Mouse (Mus musculus) neutrophil, adult 65 days (primary cell): ENCODE data around the gene Olfr1250. TPM values are rescaled to one million over a fixed set of nuclear protein-coding genes. Genes with fewer than 3 reads are reported as not detected.

ENCODE experiments used
- total RNA-seq: library from RNA; stranded (reverse); gene quantifications from 2 replicates; pipeline ENCODE4 v1.2.4, GENCODE M21; 2023

The Olfr1250 gene
- total RNA-seq: not detected in 2 replicates

GRCm38 (mm10) chr2:89661367-89661766 is at the start of gene Olfr1250:
Gene Olfr1250 (minus strand): TSS chr2:89661467.

GRCm38 (mm10) chr2:89671836-89672235 is 10.6 kb upstream of the Olfr1250 start, which contains the start of gene Olfr1251:
Gene Olfr1251 (minus strand): TSS chr2:89671936.

GRCm38 (mm10) chr2:89634883-89635282 is 26.4 kb downstream of the Olfr1250 start, which contains the start of gene Olfr1249:
Gene Olfr1249 (minus strand): TSS chr2:89634983.

GRCm38 (mm10) chr2:89618145-89618544 is 43.1 kb downstream of the Olfr1250 start, which contains the start of gene Olfr1248:
Gene Olfr1248 (minus strand): TSS chr2:89618245.

GRCm38 (mm10) chr2:89614030-89614429 is 47.2 kb downstream of the Olfr1250 start, which contains the start of gene Olfr1247:
Gene Olfr1247 (minus strand): TSS chr2:89614130.

Other genes with a start within 250 kb of the Olfr1250 start
- gene Olfr1239, start 241.1 kb downstream of the Olfr1250 start, total RNA-seq: not detected in 2 replicates
- gene Olfr1240, start 218.5 kb downstream of the Olfr1250 start, total RNA-seq: not detected in 2 replicates
- not detected in 2 replicates for gene Olfr1241, start 174.3 kb downstream of the Olfr1250 start, total RNA-seq
- gene Olfr1242, start 163.1 kb downstream of the Olfr1250 start, total RNA-seq: not detected in 2 replicates
- not detected in 2 replicates for gene Olfr1243, start 130.0 kb downstream of the Olfr1250 start, total RNA-seq
- gene Olfr1245, start 83.0 kb downstream of the Olfr1250 start, total RNA-seq: not detected in 2 replicates
- gene Olfr1246, start 68.3 kb downstream of the Olfr1250 start, total RNA-seq: not detected in 2 replicates
- 0.20 and 0.51 TPM in 2 replicates for gene Olfr1247, start 47.3 kb downstream of the Olfr1250 start, total RNA-seq
- gene Olfr1248, start 43.2 kb downstream of the Olfr1250 start, total RNA-seq: not detected in 2 replicates
- gene Olfr1249, start 26.5 kb downstream of the Olfr1250 start, total RNA-seq: not detected in 2 replicates
- not detected in 2 replicates for gene Olfr1251, start 10.5 kb upstream of the Olfr1250 start, total RNA-seq
- gene Olfr1252, start 63.5 kb upstream of the Olfr1250 start, total RNA-seq: not detected in 2 replicates
- not detected in 2 replicates for gene Olfr1253, start 95.6 kb upstream of the Olfr1250 start, total RNA-seq
- not detected in 2 replicates for gene Olfr1254, start 132.2 kb upstream of the Olfr1250 start, total RNA-seq
- gene Olfr1255, start 150.6 kb upstream of the Olfr1250 start, total RNA-seq: not detected in 2 replicates
- gene Olfr1256, start 180.1 kb upstream of the Olfr1250 start, total RNA-seq: not detected in 2 replicates
- gene Olfr48, start 186.7 kb upstream of the Olfr1250 start, total RNA-seq: not detected in 2 replicates
- not detected in 2 replicates for gene Olfr1257, start 217.0 kb upstream of the Olfr1250 start, total RNA-seq